Mouse (Mus musculus) cerebellum, postnatal 36 days (tissue): ENCODE data around the gene Cd247.

Experiments
- DNase-seq, 2 experiments: peaks; one replicate each; pipeline ENCODE4 v3.0.0; 2021 to 2022; ENCODE audit warnings: mixed read lengths in 2 of 2

Gene Cd247

GRCm38 (mm10) chr1:165828173-165828572 is 39.7 kb downstream of the Cd247 start:
- no peak for DNase-seq

DNA sequence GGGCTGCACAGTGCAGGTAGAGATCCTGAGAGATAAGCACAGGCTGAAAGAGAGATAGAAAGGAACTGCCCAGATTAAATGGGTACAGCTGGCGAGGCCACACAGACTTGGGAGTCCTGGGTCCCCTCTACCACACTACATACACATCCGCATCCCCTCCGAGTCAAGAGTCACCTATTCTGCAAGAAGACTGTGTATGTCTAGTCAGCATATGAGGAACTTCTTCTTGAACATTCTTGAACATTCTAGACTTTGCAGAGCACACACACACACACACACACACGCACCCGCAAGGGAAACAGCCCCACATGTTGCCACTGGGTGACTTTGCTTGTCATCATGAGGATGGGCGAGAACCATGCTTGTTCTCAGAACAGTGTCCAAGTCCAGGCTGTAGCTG is 40.1 kb downstream of the Cd247 start:
- DNase-seq = no peak

DNA sequence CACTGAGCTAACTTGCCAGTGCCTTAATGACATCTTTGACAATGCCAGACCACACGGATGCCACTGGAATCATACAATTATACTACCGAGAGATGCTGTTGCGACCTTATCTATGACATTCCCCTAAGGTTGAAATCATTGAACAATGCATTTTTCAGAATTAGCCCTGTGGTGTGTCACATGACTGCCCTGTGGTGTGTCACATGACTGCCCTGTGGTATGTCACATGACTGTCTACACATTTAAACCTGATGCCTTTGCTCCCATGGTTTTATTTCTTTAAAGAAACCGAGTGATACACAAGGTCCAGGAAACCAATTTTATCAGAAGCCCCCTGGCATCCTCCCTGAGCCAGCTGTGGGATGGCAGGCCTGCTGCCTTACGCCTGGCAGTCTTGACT is 41.4 kb downstream of the Cd247 start:
- no peak for DNase-seq

DNA sequence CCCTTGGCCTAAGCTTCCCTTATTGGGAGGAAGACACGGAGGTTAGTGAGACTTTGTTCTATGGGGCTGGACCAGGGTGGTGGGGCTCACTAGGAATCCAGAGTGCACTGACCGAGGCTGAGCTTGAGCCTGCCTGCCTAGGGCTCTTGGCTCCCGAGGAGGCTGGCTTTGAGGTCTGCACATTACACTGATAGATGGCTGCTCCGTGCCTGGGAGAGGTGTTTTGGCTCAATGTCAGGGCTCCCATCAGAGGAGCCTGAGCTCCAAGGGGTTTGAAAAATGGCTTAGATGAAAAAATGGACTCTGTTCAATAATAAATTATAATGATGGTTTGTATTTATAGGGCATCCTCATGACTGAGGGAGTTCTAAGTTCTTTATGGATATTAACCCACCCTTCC is 44.8 kb downstream of the Cd247 start:
- DNase-seq = no peak

DNA sequence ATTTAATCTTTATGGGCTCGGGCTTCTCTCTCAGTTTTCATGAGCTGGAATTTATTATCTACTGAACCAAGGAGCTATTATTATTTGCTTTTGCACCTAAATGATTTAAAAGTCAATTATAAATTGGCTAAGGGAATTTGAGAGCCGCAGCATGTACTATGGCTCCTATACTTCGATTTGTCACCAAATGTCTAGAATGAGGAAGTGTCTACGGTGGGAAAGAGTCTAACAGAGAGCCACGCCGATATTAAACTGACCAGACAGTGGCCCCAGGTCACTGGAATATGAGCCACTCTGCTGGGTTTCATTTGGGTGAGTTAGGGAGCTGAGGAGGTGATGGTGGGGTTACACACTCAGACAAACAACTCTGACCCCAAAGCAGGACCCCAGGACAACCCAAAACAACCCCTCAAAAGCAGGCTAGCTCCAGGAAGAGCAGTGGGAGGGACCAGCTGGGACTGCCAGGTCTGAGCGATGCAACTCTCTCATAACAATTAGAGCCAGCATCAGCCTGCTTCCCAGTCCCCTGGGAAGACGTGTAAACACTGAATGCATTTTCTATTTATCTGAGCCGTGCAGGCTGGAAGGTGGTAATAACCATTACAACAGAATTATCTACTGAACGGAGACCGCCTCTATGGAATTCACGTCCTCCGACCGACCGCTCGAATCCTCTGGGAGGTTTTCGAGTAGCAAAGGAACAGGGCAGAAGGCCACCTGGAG is 45.6 kb downstream of the Cd247 start:
- DNase-seq = no peak

- DNase-seq = no peak
These were observed 46.1 kb downstream of the Cd247 start for GRCm38 (mm10) chr1:165834633-165834975.

GRCm38 (mm10) chr1:165836461-165836860 is 48.0 kb downstream of the Cd247 start:
- DNase-seq = no peak

DNA sequence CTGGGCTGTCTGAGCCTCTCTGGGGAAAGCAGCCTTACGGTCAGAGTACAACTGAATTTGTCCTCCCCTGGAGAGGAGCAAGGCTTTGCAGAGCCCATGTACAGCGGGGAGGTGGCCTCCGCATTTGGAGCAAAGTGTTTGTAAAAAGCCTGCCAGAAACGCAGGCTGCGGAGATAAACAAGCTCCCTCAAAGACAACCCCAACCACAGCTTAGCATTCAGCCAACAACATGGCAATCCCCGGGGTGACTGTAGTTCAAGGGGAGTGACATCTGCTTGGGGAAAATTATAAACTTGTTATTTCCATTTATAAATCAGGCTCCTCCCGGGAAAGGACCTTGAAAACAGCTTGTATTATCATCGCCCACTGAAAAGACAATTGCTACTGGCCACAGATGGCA is 49.1 kb downstream of the Cd247 start:
- no peak for DNase-seq

- no peak for DNase-seq
These were observed 50.7 kb downstream of the Cd247 start for GRCm38 (mm10) chr1:165839201-165839600.

DNA sequence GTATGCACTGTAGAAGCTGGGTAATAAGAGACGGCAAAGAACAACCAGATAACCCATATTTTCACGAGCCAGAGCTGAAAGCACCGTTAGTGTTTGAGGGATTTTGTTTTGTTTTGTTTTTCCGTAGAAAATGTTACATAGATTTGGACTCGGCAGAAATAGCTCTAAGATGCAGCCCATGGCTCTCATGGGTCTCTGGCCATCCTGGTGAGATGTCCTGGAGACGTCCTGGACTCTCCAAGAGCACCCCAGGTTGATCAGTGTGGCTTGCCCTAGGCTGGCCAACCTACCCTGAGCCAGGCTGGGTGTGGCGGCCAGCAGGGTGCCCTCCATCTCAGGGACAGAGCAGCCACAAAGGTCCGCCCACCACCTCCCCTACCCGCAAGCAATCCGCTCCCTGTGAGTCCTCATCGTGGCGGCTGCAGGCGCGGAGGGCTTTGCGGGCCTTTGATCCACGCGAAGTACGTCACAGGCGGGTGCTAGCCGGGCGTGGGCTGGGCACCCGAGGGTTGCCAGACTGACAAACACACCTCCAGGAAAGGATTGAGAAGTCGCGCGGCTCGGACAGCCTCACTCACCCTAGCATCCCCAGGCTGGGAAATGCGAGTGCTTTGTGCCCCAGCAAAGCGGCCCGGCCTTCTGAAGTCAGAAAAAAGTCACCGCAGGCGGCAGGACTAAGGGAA is 52.2 kb downstream of the Cd247 start:
- DNase-seq = peak in 1 of 2 experiments; percentile 17

DNA sequence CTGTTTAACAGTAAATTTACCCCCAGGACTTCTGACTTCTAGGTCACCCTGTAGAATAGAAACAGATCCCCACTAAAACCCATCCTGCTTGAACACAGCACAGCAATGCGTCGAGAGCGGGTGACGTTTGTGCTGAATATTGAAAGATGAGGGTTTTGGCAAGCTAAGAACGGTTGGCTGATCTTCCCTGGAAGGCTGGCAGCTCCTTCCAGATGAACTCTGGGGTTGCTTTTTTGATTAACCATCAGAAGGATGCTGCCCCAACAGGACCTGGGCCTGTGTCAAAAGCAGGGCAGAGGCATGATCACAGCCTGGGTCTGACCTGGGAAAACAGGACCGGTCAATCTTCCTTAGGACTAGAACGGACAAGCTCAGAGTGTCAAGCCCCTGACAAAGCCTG is 53.7 kb downstream of the Cd247 start:
- no peak for DNase-seq

DNA sequence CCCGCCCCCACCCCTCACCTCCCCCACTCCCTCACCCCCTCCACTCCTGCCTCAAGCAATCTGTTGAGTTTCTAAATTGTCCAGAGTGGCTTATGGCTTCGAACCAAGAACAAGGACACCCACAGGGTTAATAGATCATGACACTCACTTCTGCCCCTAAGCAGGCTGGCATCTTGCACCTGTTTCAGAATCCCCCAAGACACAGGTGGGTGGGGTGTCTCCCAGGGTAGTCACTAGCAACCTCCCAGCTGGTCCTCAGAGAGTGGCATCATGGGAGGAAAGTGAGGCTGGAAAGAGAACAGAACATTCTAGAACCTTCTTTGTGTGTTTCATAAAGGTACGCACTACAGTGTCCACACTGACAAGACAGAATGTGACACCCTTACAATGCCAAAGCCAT is 55.1 kb downstream of the Cd247 start:
- no peak for DNase-seq

DNA sequence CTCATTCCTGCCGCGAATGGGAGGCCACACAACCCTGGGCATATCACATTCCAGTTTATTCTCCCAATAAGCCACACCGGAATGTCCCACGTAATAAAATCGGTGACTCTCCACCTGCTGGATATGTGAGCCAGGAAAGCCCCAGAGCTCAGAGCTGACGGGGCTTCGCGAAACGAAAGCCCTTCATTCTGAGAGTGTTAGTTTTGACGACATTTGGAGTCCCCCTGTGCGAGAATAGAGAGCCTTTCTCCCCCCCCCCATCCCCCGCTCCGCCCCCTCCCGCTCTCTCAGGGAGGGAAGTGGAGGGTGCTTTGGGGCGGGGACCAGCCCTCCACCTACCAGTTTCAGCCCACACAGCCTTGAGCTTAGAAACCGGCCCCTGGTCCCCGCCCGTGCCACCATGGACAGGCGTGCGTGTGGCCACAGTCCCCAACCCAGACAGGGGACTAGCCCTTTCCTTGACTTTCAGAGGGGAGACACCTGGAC is 56.0 kb downstream of the Cd247 start:
- no peak for DNase-seq

DNA sequence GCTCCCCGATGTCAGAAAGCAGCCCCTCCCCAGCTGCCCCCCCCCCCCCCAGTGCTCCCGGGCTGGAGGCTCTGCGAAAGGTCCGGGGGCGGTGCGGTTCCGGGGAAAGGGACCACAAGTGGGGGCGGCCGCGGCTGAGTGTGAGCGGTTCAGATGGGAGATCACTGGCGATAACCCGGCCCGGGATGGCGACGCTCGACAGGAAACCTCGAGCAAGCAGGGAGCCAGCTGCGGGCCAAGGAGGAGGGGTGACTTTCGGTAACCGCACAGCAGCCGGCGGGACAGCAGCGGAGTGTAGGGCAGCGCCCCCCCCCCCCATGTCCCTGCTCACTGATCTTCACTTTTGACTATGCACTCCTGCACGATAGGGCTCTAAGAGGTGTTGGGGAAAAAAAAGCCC is 56.5 kb downstream of the Cd247 start:
- DNase-seq = no peak

DNA sequence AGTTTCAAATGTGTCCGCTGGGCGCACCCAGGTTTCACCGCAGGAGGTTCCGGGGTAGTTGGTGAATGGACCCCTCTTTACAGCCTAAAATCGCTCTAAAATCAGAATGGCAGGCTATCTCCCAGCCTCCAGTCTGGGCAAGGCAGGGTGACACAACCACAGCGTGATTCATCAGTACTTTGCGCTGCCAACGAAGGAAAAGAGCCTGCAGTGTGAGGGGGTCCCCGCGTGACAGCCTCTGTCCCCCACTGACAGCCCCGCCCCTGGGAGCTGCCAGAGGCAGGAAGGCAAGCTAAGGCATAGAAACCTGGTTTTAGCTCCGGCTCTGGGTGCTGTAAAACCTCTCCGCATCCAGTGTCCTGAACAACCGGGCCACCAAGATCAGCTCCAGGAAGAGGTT is 56.9 kb downstream of the Cd247 start:
- DNase-seq = no peak

DNA sequence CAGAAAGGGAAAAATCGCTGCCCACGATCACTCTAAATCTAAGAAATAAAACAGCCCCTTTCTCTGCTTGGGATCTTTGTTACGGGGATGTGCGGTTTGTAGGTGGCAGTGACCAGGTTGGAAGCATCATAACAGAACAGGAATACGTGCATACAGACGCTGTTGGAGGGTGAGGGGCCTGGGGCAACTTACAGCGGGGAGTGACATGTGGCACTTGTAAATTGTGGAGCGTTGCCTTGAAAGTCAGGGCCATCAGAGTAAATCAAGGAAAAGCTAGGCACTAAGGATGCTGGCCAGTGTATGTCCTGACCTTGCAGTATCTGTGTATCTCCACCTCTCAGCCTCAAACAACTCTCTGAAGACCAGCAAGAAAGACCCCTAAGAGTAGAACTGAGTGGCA is 59.9 kb downstream of the Cd247 start:
- DNase-seq = no peak

- no peak for DNase-seq
These were observed 60.4 kb downstream of the Cd247 start for GRCm38 (mm10) chr1:165848881-165849280.

- no peak for DNase-seq
These were observed 61.3 kb downstream of the Cd247 start for GRCm38 (mm10) chr1:165849458-165850445.

GRCm38 (mm10) chr1:165852131-165852530 is 63.6 kb downstream of the Cd247 start:
- DNase-seq = no peak

- DNase-seq = no peak
These were observed 64.7 kb downstream of the Cd247 start for GRCm38 (mm10) chr1:165853131-165853721.

- DNase-seq = peak; percentile 69 to 73
These were observed 65.4 kb downstream of the Cd247 start for GRCm38 (mm10) chr1:165853729-165854420.
